9 mouse cellular contexts compared by ENCODE assay signal in genomic region chr9:113300846-113301245, GRCm38 (mm10).
DNase-seq lines count a peak whose midpoint lies in the region; ATAC-seq lines count a peak whose summit lies in the region.
"Had no signal": no experiment of that assay in that cellular context is flagged by ENCODE, and none has a peak within 500 bp of the region (broad histone marks: within the 10 kb centered on the region; RNA-seq: fewer than 3 reads in every experiment).

No protein-coding gene starts in this region.

- ATAC-seq in midbrain, embryonic 11.5 days (ENCODE audit: low FRiP score): peak; percentile 62; the same call in 1 of the 2 replicates
- no peak for ATAC-seq in midbrain, embryonic 15.5 days (replicated peaks)
- ATAC-seq: liver, postnatal 0 days had no signal

- no peaks in the 10 kb centered on the region for H3K9me3 ChIP-seq in midbrain, embryonic 11.5 days (ENCODE audit: control insufficient read depth, low read length)
- no peaks in the 10 kb centered on the region for H3K9me3 ChIP-seq in midbrain, embryonic 15.5 days

- H3K4me3 ChIP-seq in midbrain, embryonic 11.5 days (ENCODE audit: low read depth, low read length): no peak overlapping the region
- H3K4me3 ChIP-seq in midbrain, embryonic 15.5 days: no peak overlapping the region

- H3K4me1 ChIP-seq in midbrain, embryonic 11.5 days (ENCODE audit: control insufficient read depth, insufficient read depth, low read length): peaks cover 8% of the 10 kb centered on the region
- H3K4me1 ChIP-seq in midbrain, embryonic 15.5 days: 0 out of 2 replicates have a peak, but pooled peaks cover 2% of the 10 kb centered on the region

- no peak overlapping the region for H3K4me2 ChIP-seq in midbrain, embryonic 11.5 days
- no peak overlapping the region for H3K4me2 ChIP-seq in midbrain, embryonic 15.5 days

- DNase-seq in adrenal gland, postnatal 10 days: peak; percentile 9
- no peak for DNase-seq in adrenal gland, adult 2 months
- DNase-seq in midbrain, embryonic 11.5 days (ENCODE audit: low spot score, missing footprints): peak; percentile 92
- peak; percentile 37 for DNase-seq in forelimb bud, embryonic 11.5 days (ENCODE audit: low read depth, low spot score)
- peak; percentile 65 for DNase-seq in retina, embryonic 14.5 days (ENCODE audit: low spot score)
- DNase-seq in spleen, adult 12 weeks (ENCODE audit: low spot score): no peak
- DNase-seq in B cell, adult 2 months: no peak
- DNase-seq: liver, postnatal 0 days had no signal

- no peaks in the 10 kb centered on the region for H3K36me3 ChIP-seq in midbrain, embryonic 11.5 days (ENCODE audit: control insufficient read depth, insufficient read depth, low read length)
- no peaks in the 10 kb centered on the region for H3K36me3 ChIP-seq in midbrain, embryonic 15.5 days (replicated peaks)

- no peaks in the 10 kb centered on the region for H3K27me3 ChIP-seq in midbrain, embryonic 11.5 days (ENCODE audit: control insufficient read depth, insufficient read depth, low read length)
- H3K27me3 ChIP-seq in midbrain, embryonic 15.5 days (replicated peaks): no peaks in the 10 kb centered on the region

- 21% methylated on average over 2 of the region's 2 CpGs for WGBS in midbrain, embryonic 11.5 days
- WGBS in midbrain, embryonic 15.5 days: 16% methylated on average over 2 of the region's 2 CpGs

- no peak overlapping the region for H3K9ac ChIP-seq in midbrain, embryonic 11.5 days (ENCODE audit: low read length)
- H3K9ac ChIP-seq in midbrain, embryonic 15.5 days: no peak overlapping the region
- H3K9ac ChIP-seq: liver, postnatal 0 days had no signal

- H3K27ac ChIP-seq in midbrain, embryonic 11.5 days (ENCODE audit: low read depth, low read length): no peak overlapping the region
- no peak overlapping the region for H3K27ac ChIP-seq in midbrain, embryonic 15.5 days

Comparison
In these comparisons a context has a peak if more than half of its experiments do, and no peak if none do; other contexts are left out.
1. DNase-seq: peak in adrenal gland, postnatal 10 days (single experiment), midbrain, embryonic 11.5 days (single experiment), forelimb bud, embryonic 11.5 days (single experiment) and retina, embryonic 14.5 days (single experiment); none in adrenal gland, adult 2 months (single experiment), spleen, adult 12 weeks (single experiment) and B cell, adult 2 months (0 of 2).